Mouse (Mus musculus): ENCODE measurements around the gene Slc25a21. TPM values are rescaled to one million over a fixed set of nuclear protein-coding genes. Genes with fewer than 3 reads are reported as not detected.

Slc25a21 gene
- polyA plus RNA-seq (2014; fragmentation: Nextera tagmentation; extraction: Ambion mirVana), result 1.3 and 2.0 TPM in 2 replicates

DNA sequence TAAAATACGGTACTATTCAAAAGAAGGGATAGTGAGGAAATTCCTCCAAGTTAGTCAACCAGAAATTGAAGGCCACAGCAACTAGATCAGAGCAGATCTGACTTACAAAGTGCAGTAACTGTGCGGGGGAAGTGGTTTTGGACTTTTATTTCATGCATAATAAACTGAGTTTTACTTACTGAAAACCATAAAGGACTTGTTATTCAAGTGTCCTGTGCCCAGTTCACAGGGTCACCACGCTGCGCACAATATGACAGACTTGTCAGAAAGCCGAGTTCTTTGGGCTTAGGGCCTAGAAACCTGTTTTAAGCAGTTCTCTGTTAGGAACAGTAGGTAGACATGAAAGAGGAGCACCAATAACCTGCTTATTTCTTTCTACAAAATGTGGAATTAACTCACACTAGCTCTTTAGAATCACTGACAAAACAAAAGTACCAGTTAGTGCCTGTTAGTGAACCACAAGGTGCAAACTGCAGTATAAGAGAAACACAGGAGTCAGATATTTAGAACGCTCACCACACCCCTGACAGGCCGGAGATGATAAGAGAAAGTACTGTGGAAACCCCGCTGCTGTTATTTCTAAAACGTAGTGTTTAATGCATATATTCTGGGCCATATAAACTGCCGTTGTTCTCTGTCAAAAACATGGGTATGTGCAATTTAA is at the start of gene Slc25a21:
Slc25a21 (minus strand) TSS at position 110 of the 664 bp plus-strand sequence.
- Histone ChIP-seq H3K4me2 (ENCODE audit: low read depth, severe bottlenecking) (peak within 1 kb of the TSS; percentile 70), H3K36me3 (ENCODE audit: control insufficient read depth, insufficient read depth, low read length) (no peaks in the 10 kb centered on the region), H3K27ac (replicated peaks; ENCODE audit: low read depth, low read length) (no peak within 1 kb of the TSS), H3K4me3 (ENCODE audit: low read depth, low read length) (peak within 1 kb of the TSS; percentile 37), H3K9ac (ENCODE audit: low read length) (peak within 1 kb of the TSS; percentile 61), H3K27me3 (ENCODE audit: control insufficient read depth, insufficient read depth, low read length) (peaks cover 12% of the 10 kb centered on the region), H3K4me1 (ENCODE audit: control insufficient read depth, insufficient read depth, low read length) (no peaks in the 10 kb centered on the region), H3K9me3 (ENCODE audit: control insufficient read depth, low read length) (no peaks in the 10 kb centered on the region)
- DNase-seq (ENCODE audit: low spot score) (no peak), ATAC-seq (ENCODE audit: insufficient number of reproducible peaks, low FRiP score, low TSS enrichment, low read depth) (0 out of 2 replicates have a peak, but pooled peaks have one; percentile 3)
- 67% methylated on average over 10 of the region's 10 CpGs for WGBS

DNA sequence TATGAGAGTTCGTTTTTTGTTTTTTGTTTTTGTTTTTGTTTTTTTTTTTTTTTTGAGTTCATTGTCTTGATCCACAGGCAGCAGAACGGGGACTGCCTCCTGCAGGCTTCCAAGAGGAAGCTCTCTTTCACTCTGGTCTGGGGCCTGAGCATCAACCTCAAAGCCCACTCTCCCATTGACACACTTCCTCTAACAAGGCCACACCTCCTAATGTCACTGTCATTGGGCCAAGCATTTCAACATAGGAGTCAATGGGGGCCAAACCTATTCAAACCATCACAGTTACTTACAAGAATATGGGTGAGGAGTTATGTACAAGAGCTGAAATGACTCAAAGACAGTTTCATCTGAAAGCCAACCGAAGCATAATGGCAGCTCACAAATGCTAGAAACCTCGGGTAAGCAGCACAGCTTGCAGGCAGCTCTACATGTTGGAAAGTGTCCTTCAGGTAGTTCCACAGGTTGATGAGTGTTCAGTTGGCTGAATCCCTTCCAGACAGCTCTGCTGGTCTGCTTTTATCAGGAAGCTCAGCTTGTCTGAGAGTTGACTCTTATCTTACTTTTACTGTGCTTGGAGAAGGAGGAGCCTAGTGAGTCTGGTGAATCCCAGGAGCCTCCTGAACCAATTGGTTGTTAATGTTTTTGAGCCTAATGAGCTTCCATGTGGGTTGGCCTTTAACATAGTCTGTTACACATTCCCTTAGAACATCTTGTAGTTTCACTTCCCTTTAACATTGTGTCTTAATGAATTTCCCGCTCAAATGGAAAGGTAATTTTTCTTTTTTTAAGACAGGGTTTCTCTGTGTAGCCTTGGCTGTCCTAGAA is 46.6 kb upstream of the Slc25a21 start:
- H3K4me2 ChIP-seq (ENCODE audit: low read depth, severe bottlenecking), result no peak overlapping the region
- H3K36me3 ChIP-seq (ENCODE audit: control insufficient read depth, insufficient read depth, low read length), result peaks cover 4% of the 10 kb centered on the region; the same call in 1 of the 2 replicates
- H3K27me3 ChIP-seq (ENCODE audit: control insufficient read depth, insufficient read depth, low read length), result no peaks in the 10 kb centered on the region
- DNase-seq (ENCODE audit: low spot score), result no peak
- no peak overlapping the region for H3K9ac ChIP-seq (ENCODE audit: low read length)
- no peaks in the 10 kb centered on the region for H3K9me3 ChIP-seq (ENCODE audit: control insufficient read depth, low read length)
- 94% methylated on average over 5 of the region's 5 CpGs for WGBS
- no peak overlapping the region for H3K4me3 ChIP-seq (ENCODE audit: low read depth, low read length)
- no peaks in the 10 kb centered on the region for H3K4me1 ChIP-seq (ENCODE audit: control insufficient read depth, insufficient read depth, low read length)
- no peak overlapping the region for H3K27ac ChIP-seq (replicated peaks; ENCODE audit: low read depth, low read length)
- ATAC-seq (ENCODE audit: insufficient number of reproducible peaks, low FRiP score, low TSS enrichment, low read depth), result no peak

DNA sequence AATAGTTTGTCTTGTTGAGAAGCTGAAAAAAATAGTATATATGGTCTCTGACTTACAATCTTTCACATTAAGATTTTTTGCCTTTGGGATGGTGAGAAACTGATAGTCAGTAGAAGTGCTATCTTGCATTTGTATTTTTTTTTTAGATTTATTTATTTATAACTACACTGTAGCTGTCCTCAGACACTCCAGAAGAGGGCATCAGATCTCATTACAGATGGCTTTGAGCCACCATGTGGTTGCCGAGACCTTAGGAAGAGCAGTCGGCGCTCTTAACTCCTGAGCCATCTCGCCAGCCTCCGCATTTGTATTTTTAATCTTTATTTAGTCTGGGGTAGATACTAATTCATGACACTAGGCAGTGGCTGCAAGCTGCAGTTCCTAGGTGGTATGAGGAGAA is 36.1 kb upstream of the Slc25a21 start:
- no peak overlapping the region for H3K4me3 ChIP-seq (ENCODE audit: low read depth, low read length)
- ATAC-seq (ENCODE audit: insufficient number of reproducible peaks, low FRiP score, low TSS enrichment, low read depth), result no peak
- 87% methylated on average over 5 of the region's 5 CpGs for WGBS
- no peak overlapping the region for H3K27ac ChIP-seq (replicated peaks; ENCODE audit: low read depth, low read length)
- H3K4me1 ChIP-seq (ENCODE audit: control insufficient read depth, insufficient read depth, low read length), result no peaks in the 10 kb centered on the region
- H3K36me3 ChIP-seq (ENCODE audit: control insufficient read depth, insufficient read depth, low read length), result no peaks in the 10 kb centered on the region
- H3K9me3 ChIP-seq (ENCODE audit: control insufficient read depth, low read length), result no peaks in the 10 kb centered on the region
- H3K27me3 ChIP-seq (ENCODE audit: control insufficient read depth, insufficient read depth, low read length), result no peaks in the 10 kb centered on the region
- no peak overlapping the region for H3K9ac ChIP-seq (ENCODE audit: low read length)
- DNase-seq (ENCODE audit: low spot score), result no peak
- H3K4me2 ChIP-seq (ENCODE audit: low read depth, severe bottlenecking), result no peak overlapping the region

DNA sequence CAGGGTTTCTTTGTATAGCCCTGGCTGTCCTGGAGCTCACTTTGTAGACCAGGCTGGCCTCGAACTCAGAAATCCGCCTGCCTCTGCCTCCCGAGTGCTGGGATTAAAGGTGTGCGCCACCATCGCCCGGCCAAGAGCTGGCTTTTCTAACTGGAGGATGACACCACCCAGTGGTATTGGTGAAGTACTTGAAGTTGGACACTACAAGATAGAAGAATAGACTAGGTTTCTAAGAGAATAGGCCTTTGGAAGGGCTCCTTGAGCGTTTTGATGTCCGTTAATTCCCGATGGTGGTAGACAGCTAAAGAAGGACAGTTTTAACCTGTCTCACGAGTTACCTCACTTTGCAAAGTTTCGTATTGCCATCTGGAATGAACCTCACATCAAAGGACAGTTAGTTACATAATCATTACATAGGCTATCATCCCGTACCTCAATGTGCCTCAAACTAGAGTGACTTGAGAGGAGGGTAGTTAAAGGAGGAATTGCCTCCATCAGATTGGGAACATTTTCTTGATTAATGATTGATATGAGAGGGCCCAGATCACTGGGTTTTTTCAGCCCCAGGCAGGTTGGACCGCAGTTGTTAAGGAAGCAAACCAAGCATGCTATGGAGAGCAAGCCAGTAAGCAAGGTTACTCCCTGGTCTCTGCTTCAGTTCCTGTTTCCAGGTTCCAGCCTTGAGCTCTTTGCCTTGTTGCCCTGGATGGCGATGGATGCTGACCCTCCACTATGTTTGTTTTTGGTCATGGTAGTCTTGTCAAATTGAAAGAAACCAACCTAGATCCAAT is 34.0 kb upstream of the Slc25a21 start:
- H3K4me3 ChIP-seq (ENCODE audit: low read depth, low read length), result peak overlapping the region; percentile 62
- H3K27me3 ChIP-seq (ENCODE audit: control insufficient read depth, insufficient read depth, low read length), result no peaks in the 10 kb centered on the region
- H3K4me2 ChIP-seq (ENCODE audit: low read depth, severe bottlenecking), result peak overlapping the region; percentile 60
- H3K9me3 ChIP-seq (ENCODE audit: control insufficient read depth, low read length), result no peaks in the 10 kb centered on the region
- no peaks in the 10 kb centered on the region for H3K36me3 ChIP-seq (ENCODE audit: control insufficient read depth, insufficient read depth, low read length)
- peak overlapping the region; percentile 94; the same call in 1 of the 2 replicates for H3K9ac ChIP-seq (ENCODE audit: low read length)
- 77% methylated on average over 14 of the region's 14 CpGs for WGBS
- DNase-seq (ENCODE audit: low spot score), result peak; percentile 34
- ATAC-seq (ENCODE audit: insufficient number of reproducible peaks, low FRiP score, low TSS enrichment, low read depth), result no peak
- no peak overlapping the region for H3K27ac ChIP-seq (replicated peaks; ENCODE audit: low read depth, low read length)
- H3K4me1 ChIP-seq (ENCODE audit: control insufficient read depth, insufficient read depth, low read length), result no peaks in the 10 kb centered on the region

DNA sequence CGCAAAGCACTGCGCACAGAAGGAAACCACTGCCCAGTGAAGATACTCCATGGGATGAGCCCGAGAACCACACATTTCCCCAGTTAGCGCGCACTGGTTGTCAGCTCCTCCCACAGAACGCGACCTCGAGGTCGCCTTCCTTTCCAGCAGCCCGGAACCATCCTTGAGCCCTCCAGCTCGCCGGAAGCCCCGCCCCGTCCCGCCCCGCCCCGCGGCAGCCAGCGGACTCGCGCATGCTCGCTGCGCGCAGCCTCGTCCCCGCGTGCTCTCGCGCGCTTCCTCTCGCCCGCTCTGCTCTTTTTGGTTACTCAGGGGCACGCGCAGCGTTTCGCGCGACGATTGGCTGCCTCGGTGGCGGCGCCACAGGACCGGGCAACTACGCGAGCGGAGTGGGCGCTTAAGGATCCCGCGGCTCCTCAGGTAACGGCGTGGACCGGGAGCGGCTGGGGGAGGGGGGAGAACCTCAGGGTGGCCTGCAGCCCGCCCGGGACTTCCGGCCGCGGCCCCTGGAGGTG is 33.0 kb upstream of the Slc25a21 start, which contains the start of the genes Prps1l3 and Mipol1:
Prps1l3 (plus strand) TSS at position 221 of the 515 bp plus-strand sequence.
Mipol1 (plus strand) TSS at position 236 of the 515 bp plus-strand sequence.
- WGBS, result under 1% methylated on average over 58 of the region's 58 CpGs
- Histone ChIP-seq H3K4me2 (ENCODE audit: low read depth, severe bottlenecking) (peak within 1 kb of the TSS; percentile 60), H3K4me1 (ENCODE audit: control insufficient read depth, insufficient read depth, low read length) (no peaks in the 10 kb centered on the region), H3K36me3 (ENCODE audit: control insufficient read depth, insufficient read depth, low read length) (no peaks in the 10 kb centered on the region), H3K4me3 (ENCODE audit: low read depth, low read length) (peak within 1 kb of the TSS; percentile 62), H3K9me3 (ENCODE audit: control insufficient read depth, low read length) (no peaks in the 10 kb centered on the region), H3K27ac (replicated peaks; ENCODE audit: low read depth, low read length) (peak within 1 kb of the TSS; percentile 88), H3K27me3 (ENCODE audit: control insufficient read depth, insufficient read depth, low read length) (no peaks in the 10 kb centered on the region), H3K9ac (ENCODE audit: low read length) (peak within 1 kb of the TSS; percentile 94)
- peak; percentile 95 for ATAC-seq (ENCODE audit: insufficient number of reproducible peaks, low FRiP score, low TSS enrichment, low read depth)
- peak; percentile 94 for DNase-seq (ENCODE audit: low spot score)

DNA sequence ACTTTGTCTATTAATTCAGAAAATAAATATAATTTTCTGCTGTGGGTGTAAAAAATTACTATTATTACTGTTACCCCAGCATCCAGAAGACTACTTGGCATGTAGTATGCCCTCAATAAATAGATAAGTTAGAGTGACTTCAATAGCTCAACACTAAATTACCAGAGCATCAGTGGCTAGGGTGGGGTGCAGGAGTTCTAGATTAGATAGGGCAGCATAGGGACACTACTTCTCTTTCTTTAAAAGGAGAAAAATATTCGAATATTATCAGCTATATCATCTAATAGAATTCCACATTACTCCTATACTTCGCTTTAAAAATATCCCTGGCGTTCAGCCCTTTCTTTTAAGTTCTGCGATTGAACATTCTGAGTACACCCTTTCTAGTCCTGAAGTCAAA is 32.4 kb upstream of the Slc25a21 start:
- Histone ChIP-seq H3K27me3 (ENCODE audit: control insufficient read depth, insufficient read depth, low read length) (no peaks in the 10 kb centered on the region), H3K9ac (ENCODE audit: low read length) (peak overlapping the region; percentile 62), H3K9me3 (ENCODE audit: control insufficient read depth, low read length) (no peaks in the 10 kb centered on the region), H3K4me2 (ENCODE audit: low read depth, severe bottlenecking) (peak overlapping the region; percentile 60), H3K27ac (replicated peaks; ENCODE audit: low read depth, low read length) (no peak overlapping the region), H3K4me3 (ENCODE audit: low read depth, low read length) (peak overlapping the region; percentile 62), H3K4me1 (ENCODE audit: control insufficient read depth, insufficient read depth, low read length) (no peaks in the 10 kb centered on the region), H3K36me3 (ENCODE audit: control insufficient read depth, insufficient read depth, low read length) (no peaks in the 10 kb centered on the region)
- DNase-seq (ENCODE audit: low spot score) (no peak), ATAC-seq (ENCODE audit: insufficient number of reproducible peaks, low FRiP score, low TSS enrichment, low read depth) (no peak)
- 41% methylated on average over 4 of the region's 4 CpGs for WGBS

DNA sequence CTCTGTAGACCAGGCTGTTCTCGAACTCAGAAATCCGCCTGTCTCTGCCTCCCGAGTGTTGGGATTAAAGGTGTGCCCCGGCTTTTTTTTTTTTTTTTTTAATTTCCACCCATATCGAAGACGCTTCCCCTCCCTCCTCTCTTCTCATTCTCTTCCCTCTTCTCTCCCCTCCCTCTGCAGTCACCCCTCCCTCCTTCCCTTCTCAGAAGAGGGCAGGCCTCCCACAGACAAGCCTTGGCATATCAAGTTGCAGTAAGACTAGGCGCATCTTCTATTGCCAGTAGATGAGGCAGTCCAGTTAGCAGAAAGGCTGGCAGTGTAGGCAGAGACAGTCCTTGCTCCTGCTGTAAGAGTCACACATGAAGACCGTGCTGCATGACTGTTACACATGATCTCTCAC is 30.5 kb upstream of the Slc25a21 start:
- Histone ChIP-seq H3K4me3 (ENCODE audit: low read depth, low read length) (no peak overlapping the region), H3K27ac (replicated peaks; ENCODE audit: low read depth, low read length) (no peak overlapping the region), H3K9ac (ENCODE audit: low read length) (no peak overlapping the region), H3K4me1 (ENCODE audit: control insufficient read depth, insufficient read depth, low read length) (no peaks in the 10 kb centered on the region), H3K4me2 (ENCODE audit: low read depth, severe bottlenecking) (no peak overlapping the region), H3K36me3 (ENCODE audit: control insufficient read depth, insufficient read depth, low read length) (no peaks in the 10 kb centered on the region), H3K9me3 (ENCODE audit: control insufficient read depth, low read length) (no peaks in the 10 kb centered on the region), H3K27me3 (ENCODE audit: control insufficient read depth, insufficient read depth, low read length) (no peaks in the 10 kb centered on the region)
- WGBS, result 86% methylated on average over 3 of the region's 8 CpGs
- ATAC-seq (ENCODE audit: insufficient number of reproducible peaks, low FRiP score, low TSS enrichment, low read depth), result no peak
- no peak for DNase-seq (ENCODE audit: low spot score)

DNA sequence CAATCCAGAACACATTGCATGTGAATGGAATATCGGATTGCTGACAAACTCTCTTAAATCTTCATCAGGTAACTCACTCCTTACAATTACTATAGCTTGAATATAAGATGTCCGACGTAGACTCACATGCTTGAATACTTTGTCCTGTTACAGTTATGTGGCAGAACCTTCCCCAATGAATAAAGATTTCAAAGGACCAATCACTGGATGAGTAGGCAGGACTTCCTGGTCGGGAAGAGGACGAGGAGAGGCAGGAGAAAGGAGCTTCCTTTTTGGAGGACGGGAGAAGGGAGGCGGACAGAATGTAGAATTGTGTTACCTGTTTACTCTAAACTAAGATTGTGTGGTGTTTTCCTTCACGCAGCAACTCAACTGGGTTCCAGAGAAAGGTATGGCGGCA is 29.1 kb upstream of the Slc25a21 start:
- no peak for DNase-seq (ENCODE audit: low spot score)
- no peak for ATAC-seq (ENCODE audit: insufficient number of reproducible peaks, low FRiP score, low TSS enrichment, low read depth)
- no peak overlapping the region for H3K9ac ChIP-seq (ENCODE audit: low read length)
- H3K4me3 ChIP-seq (ENCODE audit: low read depth, low read length), result no peak overlapping the region
- H3K9me3 ChIP-seq (ENCODE audit: control insufficient read depth, low read length), result no peaks in the 10 kb centered on the region
- H3K36me3 ChIP-seq (ENCODE audit: control insufficient read depth, insufficient read depth, low read length), result no peaks in the 10 kb centered on the region
- H3K27me3 ChIP-seq (ENCODE audit: control insufficient read depth, insufficient read depth, low read length), result no peaks in the 10 kb centered on the region
- H3K4me2 ChIP-seq (ENCODE audit: low read depth, severe bottlenecking), result no peak overlapping the region
- 84% methylated on average over 9 of the region's 9 CpGs for WGBS
- H3K4me1 ChIP-seq (ENCODE audit: control insufficient read depth, insufficient read depth, low read length), result no peaks in the 10 kb centered on the region
- H3K27ac ChIP-seq (replicated peaks; ENCODE audit: low read depth, low read length), result no peak overlapping the region

Data from limb, embryonic 11.5 days (tissue).